Mouse (Mus musculus) lung, postnatal 4 days (tissue): ENCODE measurements around the gene Shisa3.

ENCODE experiments used
- DNase-seq, 2 experiments: peaks; one replicate each; pipeline ENCODE4 v3.0.0; 2021

The Shisa3 gene

GRCm38 (mm10) chr5:67633831-67634268 is 26.2 kb downstream of the Shisa3 start:
- peak; percentile 16 to 52 for DNase-seq

DNA sequence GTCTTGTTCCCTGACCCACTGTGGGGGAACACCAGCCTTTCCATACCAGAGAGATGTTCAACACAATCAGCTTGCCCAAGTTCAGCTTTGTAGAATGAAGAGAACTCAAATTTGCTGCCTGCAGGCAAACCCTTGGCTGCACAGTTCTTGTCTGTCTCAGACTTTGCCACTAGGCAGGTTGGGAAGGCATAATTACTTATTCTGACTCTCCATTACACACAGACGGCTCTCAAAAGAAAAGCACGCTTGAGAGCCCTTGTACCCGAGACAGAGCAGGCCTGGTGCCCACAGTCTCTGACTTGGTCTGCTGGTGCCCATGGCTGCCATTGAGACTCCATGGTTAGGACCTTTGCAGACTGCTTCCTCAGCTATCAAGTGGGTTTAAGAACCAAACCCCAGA is 26.7 kb downstream of the Shisa3 start:
- DNase-seq = no peak

DNA sequence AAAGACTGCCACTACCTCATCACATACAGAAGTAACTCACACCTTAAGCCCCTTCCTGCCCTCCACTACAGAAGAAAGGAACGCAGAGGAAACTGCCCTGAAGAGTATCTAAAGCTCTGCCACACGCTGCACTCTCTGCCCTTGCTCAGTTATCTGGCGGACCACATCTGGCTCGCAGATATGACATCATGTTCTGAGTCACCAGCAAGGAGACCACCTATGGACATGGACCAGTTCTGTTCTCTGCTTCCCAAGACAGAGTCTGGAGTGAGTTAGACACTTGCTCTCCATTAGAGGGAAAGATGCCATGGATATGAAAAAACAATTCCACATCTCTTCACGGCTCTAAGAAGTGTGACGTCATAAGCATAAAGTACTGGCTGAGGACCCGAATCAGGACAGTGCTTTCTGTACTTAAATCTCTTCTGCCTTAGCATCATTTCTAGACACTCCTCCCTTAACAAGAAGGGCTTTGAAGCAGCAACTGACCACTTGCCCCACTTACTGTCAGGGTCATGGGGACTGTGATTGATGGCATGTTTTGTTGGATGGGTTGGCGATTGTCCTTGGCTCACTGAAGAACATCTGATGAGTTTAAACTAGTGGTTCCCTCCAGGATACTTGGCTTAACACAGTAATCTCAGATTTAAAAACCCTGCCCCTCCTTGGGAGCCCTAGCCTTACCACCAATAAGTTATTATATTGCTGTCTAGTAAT is 33.1 kb downstream of the Shisa3 start:
- no peak for DNase-seq

DNA sequence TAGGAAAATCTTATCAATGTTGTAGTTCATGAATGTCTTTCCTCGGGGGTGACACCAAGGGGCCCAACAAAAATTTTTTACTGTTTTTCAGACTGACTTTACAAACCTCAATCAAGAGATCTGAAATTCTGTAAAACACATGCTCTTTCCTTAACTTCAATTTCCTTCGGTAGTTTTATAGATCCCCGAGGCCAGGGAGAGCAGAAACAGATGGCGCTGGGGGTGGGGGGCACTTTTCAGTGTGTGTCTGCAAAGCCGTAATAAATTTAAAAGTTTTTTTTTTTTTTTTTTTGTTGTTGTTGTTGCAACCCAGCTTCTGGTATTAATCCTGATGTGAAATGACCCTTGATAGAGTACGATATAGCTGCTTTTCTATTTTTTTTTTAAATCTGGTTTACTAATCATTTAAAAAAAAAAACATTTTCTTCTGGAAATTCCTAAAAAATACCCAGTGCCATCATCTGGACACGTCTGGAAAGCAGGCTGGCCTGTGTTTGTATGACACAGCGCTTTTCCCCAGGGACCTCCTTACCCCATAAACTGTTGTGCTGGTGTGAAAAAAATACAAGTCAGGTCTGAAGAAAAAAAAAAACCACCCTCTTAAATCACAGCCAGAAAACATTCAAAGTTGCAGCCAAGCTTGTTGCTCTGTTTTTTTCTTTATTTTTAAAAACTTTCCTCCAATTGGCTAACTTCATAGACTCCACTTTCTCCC is 33.9 kb downstream of the Shisa3 start:
- DNase-seq = no peak

DNA sequence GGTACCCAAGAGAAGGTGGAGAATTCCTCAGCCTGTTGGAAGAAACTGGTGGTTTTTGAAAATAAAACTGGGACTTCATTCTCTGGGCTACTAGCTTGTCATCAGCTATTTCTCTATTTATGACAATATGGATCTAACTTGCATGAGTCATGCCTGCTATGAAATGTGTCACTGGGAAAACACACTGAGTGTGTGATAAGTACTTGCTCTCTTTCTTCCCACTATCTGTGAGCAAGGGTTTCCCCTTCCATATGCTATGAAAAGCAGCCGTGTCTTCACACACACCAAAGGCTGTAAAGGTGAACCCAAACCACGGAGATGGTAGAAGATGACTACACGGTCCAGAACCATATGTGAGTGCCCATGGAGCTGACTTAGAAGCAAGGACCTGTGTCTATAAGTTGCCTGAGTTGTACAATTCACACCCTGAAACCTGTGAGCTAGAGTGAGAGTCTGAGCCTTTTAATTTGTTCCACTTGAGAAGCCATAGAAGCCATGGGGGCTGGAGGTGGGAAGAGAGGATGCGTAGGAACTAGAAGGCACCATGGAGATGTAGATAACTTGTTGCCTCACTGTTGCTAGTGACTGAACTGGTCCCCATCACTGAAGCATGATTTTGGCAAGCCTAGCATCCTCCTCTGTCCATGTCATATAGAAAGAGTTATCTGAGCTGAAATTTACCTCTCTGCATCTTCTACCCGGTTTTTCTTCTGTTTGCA is 36.0 kb downstream of the Shisa3 start:
- no peak for DNase-seq

- no peak for DNase-seq
These were observed 39.3 kb downstream of the Shisa3 start for GRCm38 (mm10) chr5:67646756-67647529.

GRCm38 (mm10) chr5:67647568-67647967 is 39.9 kb downstream of the Shisa3 start:
- DNase-seq = peak; percentile 43 to 45

DNA sequence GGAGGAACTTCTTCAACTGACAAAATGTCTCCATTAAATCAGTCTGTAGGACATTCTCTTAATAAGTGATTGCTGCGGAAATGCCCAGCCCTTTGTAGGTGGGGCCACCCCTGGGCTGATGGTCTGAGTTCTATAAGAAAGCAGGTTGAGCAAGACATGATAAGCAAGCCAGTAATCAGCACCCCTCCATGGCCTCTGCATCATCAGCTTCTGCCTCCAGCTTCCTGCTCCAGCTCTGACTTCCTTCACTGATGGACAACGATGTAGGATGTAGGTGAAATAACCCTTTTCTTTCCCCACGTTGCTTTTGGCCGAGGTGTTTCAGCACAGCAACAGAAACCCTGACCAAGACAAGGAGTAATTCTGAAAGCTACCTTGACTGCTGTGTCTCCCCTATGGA is 41.5 kb downstream of the Shisa3 start:
- no peak for DNase-seq

DNA sequence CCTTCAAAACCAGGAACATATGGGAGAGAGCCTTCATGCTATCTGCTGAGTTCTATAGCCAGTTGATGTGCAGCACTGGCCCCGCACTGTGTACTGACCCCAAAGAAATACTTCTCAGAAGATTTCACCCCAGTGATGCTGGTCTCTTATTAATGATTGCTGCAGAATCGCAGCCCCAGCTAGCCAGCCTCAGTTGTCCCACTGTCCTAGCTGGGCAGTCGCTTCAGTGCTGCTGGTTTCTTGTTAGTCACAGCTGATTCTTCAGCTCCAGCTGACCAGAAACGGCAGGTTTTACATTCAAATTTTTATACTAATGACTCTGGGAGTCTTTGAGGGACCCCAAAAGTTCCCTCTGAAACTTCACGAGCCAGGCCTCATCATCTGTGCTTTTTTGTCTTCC is 42.3 kb downstream of the Shisa3 start:
- DNase-seq = no peak

DNA sequence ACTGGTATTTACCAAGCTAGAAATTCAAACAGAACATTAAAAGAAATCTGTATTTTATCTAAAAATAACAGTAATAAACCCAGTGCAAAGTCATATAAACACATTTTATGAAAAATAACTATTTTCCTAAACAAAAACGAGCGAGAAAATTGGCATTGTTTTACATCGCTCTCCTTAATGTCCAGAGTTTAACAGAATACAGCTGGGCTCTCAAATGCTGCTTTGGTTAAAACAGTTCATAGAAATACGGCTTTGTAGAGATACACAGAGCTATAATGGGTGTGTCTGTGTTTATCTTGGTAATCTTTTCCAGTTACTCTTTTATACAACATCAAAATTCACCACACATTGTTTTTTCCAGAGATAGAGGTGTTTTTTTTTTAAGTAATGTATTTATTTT is 44.8 kb downstream of the Shisa3 start:
- no peak for DNase-seq

DNA sequence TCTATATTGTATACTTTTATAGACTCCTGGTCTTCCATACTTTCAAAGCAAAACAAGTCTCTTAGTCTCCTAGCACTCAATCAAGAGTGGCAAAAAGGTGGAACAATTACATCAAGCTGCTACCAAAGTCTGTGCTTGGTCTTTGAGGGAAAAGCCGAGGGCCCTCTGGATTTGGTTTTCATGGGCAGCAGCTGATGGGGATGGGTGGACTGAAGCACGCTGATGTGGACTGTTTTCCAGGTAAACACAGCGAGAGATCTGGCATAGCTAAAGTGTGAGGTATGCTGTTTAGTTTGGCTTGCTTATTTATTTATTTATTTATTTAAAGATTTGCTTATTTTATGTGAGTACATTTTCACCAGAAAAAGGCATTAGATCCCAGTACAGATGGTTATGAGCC is 45.9 kb downstream of the Shisa3 start:
- DNase-seq = no peak

GRCm38 (mm10) chr5:67654572-67654971 is 46.9 kb downstream of the Shisa3 start:
- no peak for DNase-seq

GRCm38 (mm10) chr5:67655696-67656519 is 48.2 kb downstream of the Shisa3 start:
- no peak for DNase-seq

DNA sequence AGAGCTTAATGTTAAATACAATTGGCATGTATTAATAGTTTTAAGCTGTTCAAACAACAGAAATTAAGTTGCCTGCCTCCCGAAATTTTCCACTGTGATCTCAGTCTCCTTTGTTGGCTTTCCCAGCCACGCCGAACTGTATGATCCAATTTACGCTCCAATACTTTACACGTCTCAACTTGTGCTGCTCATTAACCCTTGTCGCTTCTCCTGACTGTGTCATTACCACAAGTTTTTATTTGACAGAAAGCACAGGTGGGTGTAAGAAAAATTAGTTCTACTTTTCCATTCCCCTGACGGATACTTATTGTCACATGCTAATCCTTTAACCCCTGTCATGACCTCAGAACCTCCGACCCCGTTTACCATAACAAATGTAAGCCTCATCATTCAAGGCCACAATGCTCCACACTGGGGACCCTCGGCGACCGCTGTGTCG is 49.2 kb downstream of the Shisa3 start:
- DNase-seq = no peak

DNA sequence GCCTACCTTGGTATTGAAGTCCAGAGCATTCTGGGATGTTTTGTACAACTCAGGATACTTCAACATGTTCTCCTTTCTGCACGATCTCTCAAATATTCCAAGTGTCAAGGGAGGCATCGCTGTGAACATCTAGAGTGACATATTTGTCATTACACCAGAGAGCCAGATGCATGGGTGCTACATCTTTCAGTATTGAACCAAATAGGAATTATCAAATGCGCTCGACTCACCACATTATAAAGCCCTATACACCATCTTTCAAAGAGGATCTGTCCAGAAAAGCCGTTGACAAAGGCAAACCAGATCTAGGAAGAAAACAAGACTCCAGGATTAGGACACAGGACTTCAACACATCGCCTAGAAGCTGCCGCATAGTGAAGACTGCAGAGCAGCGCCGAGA is 52.2 kb downstream of the Shisa3 start:
- DNase-seq = no peak

- no peak for DNase-seq
These were observed 55.0 kb downstream of the Shisa3 start for GRCm38 (mm10) chr5:67662715-67663114.

GRCm38 (mm10) chr5:67669436-67669896 is 61.8 kb downstream of the Shisa3 start:
- DNase-seq = peak in 1 of 2 experiments; percentile 11

DNA sequence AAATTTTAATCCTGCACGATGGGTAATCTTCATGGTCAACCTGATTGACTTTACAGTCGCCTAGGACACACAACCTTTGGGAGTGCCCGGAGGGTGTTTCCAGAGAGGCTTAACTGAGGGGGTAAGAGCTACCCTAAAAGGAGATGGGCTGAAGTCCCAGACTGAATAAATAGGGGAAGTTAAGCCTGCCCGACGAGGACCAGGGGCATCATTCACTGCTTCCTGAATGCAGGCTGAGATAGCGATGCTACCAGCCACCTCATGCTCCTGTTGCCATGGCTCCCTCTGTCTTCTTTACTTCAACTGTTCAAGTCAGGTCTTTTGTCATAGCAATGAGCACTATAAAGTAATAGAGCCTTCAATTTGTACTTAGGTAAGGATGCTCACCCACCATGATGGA is 62.5 kb downstream of the Shisa3 start:
- DNase-seq = no peak

DNA sequence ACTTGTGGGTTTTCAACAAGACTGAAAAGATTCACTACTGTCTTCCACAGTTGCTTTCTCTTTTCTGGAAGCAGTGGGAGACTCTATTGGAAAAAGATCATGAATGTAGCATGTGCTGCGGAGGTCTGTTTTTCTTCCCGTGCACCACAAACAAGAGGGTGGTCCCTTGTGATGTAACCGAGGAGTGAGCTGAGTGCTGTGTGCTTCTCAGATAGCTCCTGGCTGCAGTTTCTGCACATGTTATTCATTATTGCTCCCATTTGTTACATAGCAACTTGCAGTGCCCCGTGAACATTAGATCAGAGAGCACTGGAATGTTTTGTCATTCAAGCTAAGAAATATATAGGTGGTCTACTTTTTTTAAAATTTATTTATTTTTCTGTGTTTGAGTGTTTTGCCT is 65.3 kb downstream of the Shisa3 start:
- DNase-seq = no peak
